Comparison of ENCODE assay signal across 14 mouse cellular contexts in the genomic region with DNA sequence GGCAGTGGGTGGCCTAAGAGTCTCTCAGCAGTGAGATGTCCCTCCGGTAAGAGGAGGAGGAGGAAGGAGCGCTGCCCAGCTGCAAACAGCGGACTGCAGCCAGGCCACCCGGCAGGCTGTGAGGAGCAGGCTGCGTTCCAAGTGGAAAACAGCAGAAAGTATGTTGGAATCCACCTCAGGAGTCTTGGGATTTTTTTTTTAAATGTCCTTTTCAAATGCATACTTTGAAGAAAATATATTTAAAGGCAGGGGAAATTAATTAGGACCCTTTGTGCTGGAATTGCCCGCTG. TPM values are rescaled to one million over a fixed set of nuclear protein-coding genes. Genes with fewer than 3 reads are reported as not detected.
DNase-seq lines count a peak whose midpoint lies in the region; ATAC-seq and TF ChIP-seq lines count a peak whose summit lies in the region.
"Had no signal": no experiment of that assay in that cellular context is flagged by ENCODE, and none has a peak within 500 bp of the region (broad histone marks: within the 10 kb centered on the region; RNA-seq: fewer than 3 reads in every experiment).

No protein-coding gene starts in this region.

- DNase-seq in embryonic facial prominence, embryonic 10.5 days (ENCODE audit: low spot score), result no peak
- peak; percentile 6 for DNase-seq in kidney, postnatal 0 days (ENCODE audit: low spot score)
- DNase-seq in brain, adult 2 months (ENCODE audit: low read depth, low spot score), result peak; percentile 6
- no peak for DNase-seq in urinary bladder, postnatal 36 days (ENCODE audit: low spot score in 2 of 2)
- DNase-seq: adrenal gland, adult 8-10 months; cerebellum, adult 2 months; kidney, postnatal 25 days; thymus, postnatal 4 days had no signal

- H3K4me3 ChIP-seq in embryonic facial prominence, embryonic 12.5 days, result no peak overlapping the region
- H3K4me3 ChIP-seq in embryonic facial prominence, embryonic 10.5 days, result no peak overlapping the region
- no peak overlapping the region for H3K4me3 ChIP-seq in kidney, postnatal 0 days (replicated peaks; ENCODE audit: low read depth, low read length)
- H3K4me3 ChIP-seq in kidney, embryonic 16.5 days (ENCODE audit: low read length), result no peak overlapping the region
- no peak overlapping the region for H3K4me3 ChIP-seq in intestine, embryonic 15.5 days (replicated peaks)
- no peak overlapping the region for H3K4me3 ChIP-seq in liver, embryonic 12.5 days
- H3K4me3 ChIP-seq: liver, embryonic 15.5 days had no signal

- H3K36me3 ChIP-seq in embryonic facial prominence, embryonic 12.5 days, result no peaks in the 10 kb centered on the region
- H3K36me3 ChIP-seq in embryonic facial prominence, embryonic 10.5 days (replicated peaks), result no peaks in the 10 kb centered on the region
- no peaks in the 10 kb centered on the region for H3K36me3 ChIP-seq in kidney, postnatal 0 days (ENCODE audit: insufficient read depth, low read length)
- H3K36me3 ChIP-seq in kidney, embryonic 16.5 days (ENCODE audit: insufficient read depth, low read length), result no peaks in the 10 kb centered on the region
- H3K36me3 ChIP-seq in intestine, embryonic 15.5 days, result no peaks in the 10 kb centered on the region
- H3K36me3 ChIP-seq in liver, embryonic 12.5 days, result no peaks in the 10 kb centered on the region
- H3K36me3 ChIP-seq: liver, embryonic 15.5 days had no signal

- H3K4me1 ChIP-seq in embryonic facial prominence, embryonic 12.5 days, result peaks cover 2% of the 10 kb centered on the region; the same call in 1 of the 2 replicates
- H3K4me1 ChIP-seq in embryonic facial prominence, embryonic 10.5 days, result peaks cover 3% of the 10 kb centered on the region; the same call in 1 of the 2 replicates
- no peaks in the 10 kb centered on the region for H3K4me1 ChIP-seq in kidney, postnatal 0 days (replicated peaks; ENCODE audit: insufficient read depth, low read length)
- H3K4me1 ChIP-seq in kidney, embryonic 16.5 days (ENCODE audit: insufficient read depth, low read length), result no peaks in the 10 kb centered on the region
- no peaks in the 10 kb centered on the region; the same call in 1 of the 2 replicates for H3K4me1 ChIP-seq in intestine, embryonic 15.5 days (replicated peaks)
- no peaks in the 10 kb centered on the region for H3K4me1 ChIP-seq in liver, embryonic 12.5 days
- H3K4me1 ChIP-seq: liver, embryonic 15.5 days had no signal

- no peaks in the 10 kb centered on the region for H3K27me3 ChIP-seq in embryonic facial prominence, embryonic 12.5 days
- H3K27me3 ChIP-seq in embryonic facial prominence, embryonic 10.5 days (replicated peaks; ENCODE audit: low read depth, poor library complexity, severe bottlenecking), result no peaks in the 10 kb centered on the region
- no peaks in the 10 kb centered on the region for H3K27me3 ChIP-seq in kidney, postnatal 0 days (ENCODE audit: insufficient read depth, low read length)
- no peaks in the 10 kb centered on the region for H3K27me3 ChIP-seq in kidney, embryonic 16.5 days (ENCODE audit: insufficient read depth, low read length)
- no peaks in the 10 kb centered on the region for H3K27me3 ChIP-seq in intestine, embryonic 15.5 days (replicated peaks)
- H3K27me3 ChIP-seq in liver, embryonic 12.5 days (replicated peaks), result no peaks in the 10 kb centered on the region
- H3K27me3 ChIP-seq: liver, embryonic 15.5 days had no signal

- 68% methylated on average over 6 of the region's 6 CpGs for WGBS in embryonic facial prominence, embryonic 12.5 days
- 85% methylated on average over 6 of the region's 6 CpGs for WGBS in embryonic facial prominence, embryonic 10.5 days
- WGBS in kidney, postnatal 0 days, result 52% methylated on average over 6 of the region's 6 CpGs
- 68% methylated on average over 6 of the region's 6 CpGs for WGBS in kidney, embryonic 16.5 days
- WGBS in intestine, embryonic 15.5 days, result 56% methylated on average over 6 of the region's 6 CpGs
- 73% methylated on average over 6 of the region's 6 CpGs for WGBS in liver, embryonic 12.5 days (ENCODE audit: insufficient replicate concordance)

- H3K27ac ChIP-seq in embryonic facial prominence, embryonic 12.5 days, result peak overlapping the region; percentile 72; the same call in 1 of the 2 replicates
- no peak overlapping the region for H3K27ac ChIP-seq in embryonic facial prominence, embryonic 10.5 days (replicated peaks)
- H3K27ac ChIP-seq in kidney, postnatal 0 days, result no peak overlapping the region
- no peak overlapping the region for H3K27ac ChIP-seq in kidney, embryonic 16.5 days (ENCODE audit: low read length)
- H3K27ac ChIP-seq in intestine, embryonic 15.5 days, result peak overlapping the region; percentile 44; the same call in 1 of the 2 replicates
- H3K27ac ChIP-seq in liver, embryonic 12.5 days, result no peak overlapping the region
- H3K27ac ChIP-seq: liver, embryonic 15.5 days had no signal

- no peak for ATAC-seq in embryonic facial prominence, embryonic 12.5 days (ENCODE audit: insufficient number of reproducible peaks, insufficient read depth, low FRiP score, low TSS enrichment)
- no peak for ATAC-seq in kidney, postnatal 0 days (replicated peaks; ENCODE audit: low FRiP score, low read depth)
- ATAC-seq in kidney, embryonic 16.5 days (ENCODE audit: low FRiP score, low TSS enrichment), result no peak
- no peak for ATAC-seq in intestine, embryonic 15.5 days
- ATAC-seq in liver, embryonic 12.5 days, result no peak
- ATAC-seq: inflammation-experienced regulatory T-cells, adult 6 months had no signal

- TF ChIP-seq CTCF in kidney, postnatal 0 days (IDR thresholded peaks at IDR 0.05; ENCODE audit: low read depth), result no peak

- no peak overlapping the region for H3K9ac ChIP-seq in embryonic facial prominence, embryonic 12.5 days
- 0 out of 2 replicates have a peak overlapping the region, but pooled peaks have one; percentile 5 for H3K9ac ChIP-seq in kidney, postnatal 0 days (ENCODE audit: low read depth, low read length)
- no peak overlapping the region for H3K9ac ChIP-seq in kidney, embryonic 16.5 days (replicated peaks; ENCODE audit: low read length)
- H3K9ac ChIP-seq in intestine, embryonic 15.5 days, result no peak overlapping the region
- no peak overlapping the region for H3K9ac ChIP-seq in liver, embryonic 12.5 days
- H3K9ac ChIP-seq: liver, embryonic 15.5 days had no signal

- no peak overlapping the region for H3K4me2 ChIP-seq in embryonic facial prominence, embryonic 12.5 days (replicated peaks)
- H3K4me2 ChIP-seq in kidney, postnatal 0 days (ENCODE audit: low read length), result no peak overlapping the region
- no peak overlapping the region for H3K4me2 ChIP-seq in kidney, embryonic 16.5 days (replicated peaks; ENCODE audit: low read depth, low read length)
- no peak overlapping the region; the same call in 1 of the 2 replicates for H3K4me2 ChIP-seq in intestine, embryonic 15.5 days (replicated peaks)
- H3K4me2 ChIP-seq in liver, embryonic 12.5 days, result no peak overlapping the region
- H3K4me2 ChIP-seq: liver, embryonic 15.5 days had no signal

- no peaks in the 10 kb centered on the region for H3K9me3 ChIP-seq in embryonic facial prominence, embryonic 12.5 days
- 0 out of 2 replicates have a peak, but pooled peaks cover 2% of the 10 kb centered on the region for H3K9me3 ChIP-seq in embryonic facial prominence, embryonic 10.5 days
- no peaks in the 10 kb centered on the region for H3K9me3 ChIP-seq in kidney, postnatal 0 days (replicated peaks; ENCODE audit: low read length)
- H3K9me3 ChIP-seq in kidney, embryonic 16.5 days (ENCODE audit: low read length), result no peaks in the 10 kb centered on the region
- no peaks in the 10 kb centered on the region for H3K9me3 ChIP-seq in intestine, embryonic 15.5 days
- H3K9me3 ChIP-seq in liver, embryonic 12.5 days (replicated peaks), result no peaks in the 10 kb centered on the region
- H3K9me3 ChIP-seq: liver, embryonic 15.5 days had no signal

RNA-seq across cellular contexts. Expression of gene Coro2b, which starts 54.3 kb away (rescaled TPM):
- 12.9 and 13.5 TPM in 2 replicates for polyA plus RNA-seq in embryonic facial prominence, embryonic 12.5 days (2016; fragmentation: Nextera tagmentation; extraction: Ambion mirVana)
- polyA plus RNA-seq in embryonic facial prominence, embryonic 10.5 days (2016; fragmentation: Nextera tagmentation; extraction: Ambion mirVana), result 7.6 and 9.5 TPM in 2 replicates
- 11.0 and 12.0 TPM in 2 replicates for polyA plus RNA-seq in kidney, postnatal 0 days (2015; fragmentation: Nextera tagmentation; extraction: Ambion mirVana)
- 19.9 and 22.1 TPM in 2 replicates for polyA plus RNA-seq in kidney, embryonic 16.5 days (2015; fragmentation: Nextera tagmentation; extraction: Ambion mirVana)
- polyA plus RNA-seq in intestine, embryonic 15.5 days (2015; fragmentation: Nextera tagmentation; extraction: Ambion mirVana), result 7.6 and 8.8 TPM in 2 replicates
- 2.7 and 3.2 TPM in 2 replicates for polyA plus RNA-seq in liver, embryonic 12.5 days (2016; fragmentation: Nextera tagmentation; extraction: Ambion mirVana)

Comparison
In these comparisons a context has a peak if more than half of its experiments do, and no peak if none do; other contexts are left out.
1. H3K27ac ChIP-seq: peak in embryonic facial prominence, embryonic 12.5 days (single experiment) and intestine, embryonic 15.5 days (single experiment); none in embryonic facial prominence, embryonic 10.5 days (single experiment), kidney, postnatal 0 days (single experiment), kidney, embryonic 16.5 days (single experiment) and liver, embryonic 12.5 days (single experiment).
2. DNase-seq: peak in kidney, postnatal 0 days (single experiment) and brain, adult 2 months (single experiment); none in embryonic facial prominence, embryonic 10.5 days (single experiment) and urinary bladder, postnatal 36 days (0 of 2).